Mouse (Mus musculus) embryonic facial prominence, embryonic 12.5 days (tissue): ENCODE data around the gene Jag1. TPM values are rescaled to one million over a fixed set of nuclear protein-coding genes. Genes with fewer than 3 reads are reported as not detected.

Experiments used
- ATAC-seq: fragments of 200-750 bp; cut with Nextera tagmentation; 2 replicates; pipeline ENCODE4 v1.8.0; 2017; ENCODE audit not compliant: insufficient number of reproducible peaks, insufficient read depth, low FRiP score, low TSS enrichment
- H3K27ac ChIP-seq: fragments of 300-500 bp; sonication (generic); 2 replicates; pipeline ENCODE4 v1.5.1; 2016; ENCODE audit warnings: mild to moderate bottlenecking
- H3K27me3 ChIP-seq: fragments of 300-500 bp; sonication (generic); 2 replicates; pipeline ENCODE4 v1.6.1; 2016; ENCODE audit warnings: mild to moderate bottlenecking, moderate library complexity
- H3K36me3 ChIP-seq: fragments of 300-500 bp; sonication (generic); 2 replicates; pipeline ENCODE4 v1.6.1; 2016; ENCODE audit warnings: mild to moderate bottlenecking
- H3K4me1 ChIP-seq: fragments of 300-500 bp; sonication (generic); 2 replicates; pipeline ENCODE4 v1.6.1; 2016
- H3K4me2 ChIP-seq: fragments of 300-500 bp; sonication (generic); replicated peaks from 2 replicates; pipeline ENCODE4 v1.6.1; 2016; ENCODE audit warnings: mild to moderate bottlenecking, moderate library complexity
- H3K4me3 ChIP-seq: fragments of 300-500 bp; sonication (generic); 2 replicates; pipeline ENCODE4 v1.5.1; 2016; ENCODE audit warnings: mild to moderate bottlenecking
- H3K9ac ChIP-seq: fragments of 300-500 bp; sonication (generic); 2 replicates; pipeline ENCODE4 v1.6.1; 2016; ENCODE audit warnings: mild to moderate bottlenecking, moderate library complexity
- H3K9me3 ChIP-seq: fragments of 300-500 bp; sonication (generic); 2 replicates; pipeline ENCODE4 v1.6.1; 2016; ENCODE audit warnings: mild to moderate bottlenecking, moderate library complexity
- WGBS: fragments of 180-500 bp; shearing (Covaris S2); methylation state at CpG from one replicate; pipeline ENCODE4 v1.1.7; 2016; 5-methylcytosine and 5-hydroxymethylcytosine counted together
- polyA plus RNA-seq: library from polyadenylated mRNA; unstranded; fragments of >200 nt; fragmentation: Nextera tagmentation; extraction: Ambion mirVana; gene quantifications from 2 replicates; pipeline ENCODE4 v1.2.1, GENCODE M21; 2016

The Jag1 gene
- 30.3 and 31.9 TPM in 2 replicates for polyA plus RNA-seq

DNA sequence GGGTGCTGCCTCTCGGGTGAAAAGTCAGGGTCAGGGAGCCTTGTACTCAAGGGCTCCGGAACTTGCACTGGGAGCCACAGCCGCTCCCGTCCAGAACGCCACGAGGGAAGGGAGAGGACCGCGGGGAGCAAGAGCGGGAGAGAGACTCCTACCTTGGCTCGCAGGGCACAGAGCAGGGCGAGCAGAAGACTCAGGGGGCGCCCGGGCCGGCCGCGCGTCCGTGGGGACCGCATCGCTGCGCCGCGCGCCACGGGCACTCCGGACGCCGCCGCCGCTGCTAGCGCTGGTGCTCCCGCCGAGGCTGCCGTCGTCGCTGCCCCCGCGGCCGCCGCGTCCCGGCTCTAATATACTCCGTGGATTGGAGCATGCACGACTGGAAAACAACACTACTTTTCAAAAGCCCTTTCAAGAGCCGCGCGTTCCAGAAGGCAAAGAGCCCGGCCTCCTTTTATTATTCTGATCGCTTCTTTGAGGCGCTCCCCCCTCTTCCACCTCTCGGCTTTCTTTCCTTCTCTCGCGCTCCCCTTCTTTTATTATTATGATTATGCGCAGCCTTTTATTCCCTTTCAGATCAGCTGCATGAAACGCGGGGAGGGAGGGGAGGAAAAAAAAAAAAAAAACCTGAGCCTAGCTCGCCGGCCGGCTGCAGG lies at the start of gene Jag1:
Gene Jag1 (minus strand): TSS at position 620 of the 650 bp plus-strand sequence.
- Histone ChIP-seq H3K4me1 (peaks cover 32% of the 10 kb centered on the region), H3K27ac (peak within 1 kb of the TSS; percentile 98), H3K4me3 (peak within 1 kb of the TSS; percentile 69), H3K36me3 (no peaks in the 10 kb centered on the region), H3K9ac (peak within 1 kb of the TSS; percentile 82), H3K4me2 (peak within 1 kb of the TSS; percentile 91), H3K27me3 (peaks cover 3% of the 10 kb centered on the region; the same call in 1 of the 2 replicates), H3K9me3 (no peaks in the 10 kb centered on the region)
- ATAC-seq = no peak
- under 1% methylated on average over 59 of the region's 59 CpGs for WGBS

DNA sequence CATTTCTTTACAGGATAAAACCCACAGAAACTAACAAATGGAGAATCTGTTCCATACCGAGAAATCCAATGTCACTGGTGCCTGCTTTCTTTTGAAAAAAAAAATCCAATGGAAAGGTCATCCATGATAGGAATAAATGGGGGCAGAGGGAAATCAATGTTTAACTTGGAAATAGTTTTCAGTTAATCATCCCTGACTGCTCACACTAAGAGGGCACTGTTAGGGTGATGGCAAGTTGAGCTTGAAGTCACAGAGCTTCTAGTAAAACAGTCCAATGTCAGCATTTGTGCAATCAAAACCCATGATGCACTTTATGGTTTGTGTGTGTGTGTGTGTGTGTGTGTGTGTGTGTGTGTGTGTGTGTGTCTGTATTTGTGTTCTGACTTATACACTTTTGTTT lies 39.6 kb upstream of the Jag1 start:
- no peak for ATAC-seq
- WGBS = 77% methylated on average over 1 of the region's 1 CpGs
- no peak overlapping the region for H3K4me3 ChIP-seq
- H3K9me3 ChIP-seq = no peaks in the 10 kb centered on the region
- no peaks in the 10 kb centered on the region for H3K27me3 ChIP-seq
- H3K4me1 ChIP-seq = no peaks in the 10 kb centered on the region
- H3K9ac ChIP-seq = no peak overlapping the region
- no peaks in the 10 kb centered on the region for H3K36me3 ChIP-seq
- no peak overlapping the region for H3K27ac ChIP-seq
- no peak overlapping the region for H3K4me2 ChIP-seq

DNA sequence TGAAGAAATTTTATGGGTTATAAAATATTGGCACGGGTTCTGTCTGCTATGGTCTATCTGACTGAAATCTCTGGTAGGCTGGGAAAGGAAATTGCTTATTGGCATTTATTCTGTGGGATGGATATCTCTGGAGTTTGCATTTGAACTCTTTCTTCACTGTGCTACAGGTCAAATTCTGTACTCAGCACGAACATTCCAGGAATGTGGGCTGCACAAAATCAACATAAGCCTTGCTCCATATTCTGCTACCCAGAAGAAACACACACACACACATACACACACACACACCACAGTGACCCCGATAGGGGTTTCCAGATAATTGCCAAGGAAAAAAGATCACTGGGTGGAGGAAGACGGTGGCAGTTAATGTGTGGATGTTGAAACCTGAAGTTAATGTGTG lies 37.4 kb upstream of the Jag1 start:
- Histone ChIP-seq H3K9me3 (no peaks in the 10 kb centered on the region), H3K36me3 (no peaks in the 10 kb centered on the region), H3K27ac (no peak overlapping the region), H3K9ac (no peak overlapping the region), H3K27me3 (no peaks in the 10 kb centered on the region), H3K4me1 (no peaks in the 10 kb centered on the region), H3K4me2 (no peak overlapping the region), H3K4me3 (no peak overlapping the region)
- 49% methylated on average over 4 of the region's 4 CpGs for whole genome bisulfite sequencing
- no peak for ATAC-seq

DNA sequence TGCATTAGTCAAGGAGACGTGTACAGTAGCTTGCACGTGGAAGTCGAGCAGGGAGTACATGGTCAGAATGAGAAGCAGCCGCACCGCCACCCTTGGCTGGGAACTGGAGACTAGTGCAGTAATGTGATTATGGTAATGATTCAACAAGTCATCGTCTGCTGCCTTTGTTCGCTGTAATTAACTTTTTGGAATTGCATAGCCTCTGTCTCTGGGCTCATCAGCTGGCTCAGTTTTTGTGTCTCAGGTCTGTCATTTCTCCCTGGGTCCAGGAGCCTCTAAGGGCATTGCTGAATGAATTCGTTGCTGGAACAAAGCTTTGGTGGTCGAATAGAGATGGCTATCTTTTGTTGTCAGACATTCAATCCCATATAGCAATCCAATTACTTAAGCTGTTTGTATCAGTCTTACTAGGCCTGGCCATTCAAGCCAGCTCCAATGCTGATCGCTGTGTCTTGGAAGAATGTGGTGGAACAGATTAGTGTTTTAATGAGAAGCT lies 36.8 kb upstream of the Jag1 start:
- H3K27me3 ChIP-seq = no peaks in the 10 kb centered on the region
- no peak overlapping the region for H3K9ac ChIP-seq
- no peak for ATAC-seq
- H3K4me1 ChIP-seq = no peaks in the 10 kb centered on the region
- H3K4me2 ChIP-seq = no peak overlapping the region
- 53% methylated on average over 10 of the region's 10 CpGs for WGBS
- no peaks in the 10 kb centered on the region for H3K36me3 ChIP-seq
- H3K4me3 ChIP-seq = no peak overlapping the region
- no peak overlapping the region for H3K27ac ChIP-seq
- H3K9me3 ChIP-seq = no peaks in the 10 kb centered on the region

DNA sequence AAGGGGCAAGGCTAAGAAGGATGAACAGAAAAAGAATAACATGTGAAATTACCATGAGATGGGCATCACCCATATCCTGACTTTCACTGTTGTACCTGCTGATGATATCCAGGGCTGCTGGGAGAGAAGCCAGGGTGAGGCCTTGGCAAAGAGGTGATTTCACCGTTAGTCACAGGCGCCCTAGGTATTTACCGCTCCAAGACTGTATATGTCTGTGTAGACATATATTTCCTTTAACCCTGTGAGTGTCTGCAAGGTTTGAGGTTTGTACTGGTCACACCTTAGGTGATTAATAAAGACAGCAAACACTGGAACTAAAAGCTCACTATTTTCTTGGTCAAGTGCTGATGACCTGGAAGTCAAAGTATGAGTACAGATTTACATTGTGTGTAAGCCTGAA lies 34.5 kb upstream of the Jag1 start:
- no peak overlapping the region for H3K9ac ChIP-seq
- 98% methylated on average over 3 of the region's 3 CpGs for WGBS
- no peaks in the 10 kb centered on the region for H3K36me3 ChIP-seq
- H3K4me1 ChIP-seq = no peaks in the 10 kb centered on the region
- no peak overlapping the region for H3K4me3 ChIP-seq
- H3K9me3 ChIP-seq = no peaks in the 10 kb centered on the region
- H3K4me2 ChIP-seq = no peak overlapping the region
- no peak for ATAC-seq
- no peak overlapping the region for H3K27ac ChIP-seq
- H3K27me3 ChIP-seq = no peaks in the 10 kb centered on the region

DNA sequence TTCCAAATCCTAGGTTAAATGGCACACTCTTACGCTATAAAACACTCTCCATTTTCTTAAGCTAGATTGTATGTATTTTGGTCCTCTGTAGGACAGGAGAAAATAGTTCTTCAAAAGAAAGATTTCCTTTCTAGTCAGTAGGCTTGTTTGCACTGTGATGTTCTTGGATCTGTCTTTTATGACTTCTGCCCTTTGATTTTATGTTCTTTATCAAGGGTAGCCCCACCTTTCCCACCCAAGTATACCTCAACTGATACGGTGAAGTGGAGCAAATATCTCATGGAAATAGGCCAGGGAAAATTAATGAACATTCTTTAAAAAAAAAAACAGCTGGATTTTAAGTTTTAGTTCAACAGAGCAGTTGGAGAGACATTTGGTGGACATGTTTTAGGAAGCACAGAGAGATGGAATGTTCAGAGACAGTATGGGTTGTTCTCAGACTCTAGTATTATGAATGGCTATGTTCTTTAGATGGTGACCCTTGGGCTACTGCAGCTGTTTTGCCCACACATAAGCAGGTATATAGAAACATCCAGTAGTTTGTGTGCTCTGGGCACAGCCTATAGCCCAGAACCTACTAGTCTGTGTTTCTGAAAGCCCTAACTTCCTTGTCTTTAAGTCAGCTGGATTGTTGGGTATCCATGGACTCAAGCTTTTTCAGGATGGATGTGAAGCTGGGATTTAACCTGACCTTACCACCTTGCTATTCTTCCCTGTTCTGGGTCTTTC lies 30.7 kb upstream of the Jag1 start:
- WGBS = 88% methylated on average over 2 of the region's 2 CpGs
- Histone ChIP-seq H3K9ac (no peak overlapping the region), H3K4me1 (no peaks in the 10 kb centered on the region), H3K4me2 (no peak overlapping the region), H3K27ac (no peak overlapping the region), H3K4me3 (no peak overlapping the region), H3K27me3 (no peaks in the 10 kb centered on the region), H3K9me3 (no peaks in the 10 kb centered on the region), H3K36me3 (no peaks in the 10 kb centered on the region)
- ATAC-seq = no peak

DNA sequence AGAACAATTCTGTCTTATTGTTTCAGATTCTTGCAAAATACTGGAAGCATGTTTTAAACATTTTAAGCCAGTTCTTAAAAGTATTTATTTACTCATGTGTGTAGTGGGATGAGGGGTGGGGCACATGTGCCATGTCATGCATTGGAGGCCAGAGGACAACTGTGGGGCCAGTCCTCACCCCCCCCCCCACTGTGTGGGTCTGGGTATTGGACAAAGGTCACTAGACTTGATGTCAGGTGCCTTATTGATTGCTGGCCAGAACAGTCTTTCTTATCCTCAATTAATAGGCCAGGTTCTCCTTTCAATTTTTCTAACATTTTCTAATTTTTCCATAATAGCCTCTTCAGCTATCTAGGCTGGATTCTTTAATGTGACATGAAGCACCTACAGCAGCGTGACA lies 21.6 kb upstream of the Jag1 start:
- peaks cover 12% of the 10 kb centered on the region for H3K4me1 ChIP-seq
- no peaks in the 10 kb centered on the region for H3K27me3 ChIP-seq
- H3K9me3 ChIP-seq = no peaks in the 10 kb centered on the region
- 83% methylated on average over 1 of the region's 1 CpGs for WGBS
- H3K27ac ChIP-seq = no peak overlapping the region
- no peaks in the 10 kb centered on the region for H3K36me3 ChIP-seq
- H3K4me2 ChIP-seq = no peak overlapping the region
- ATAC-seq = no peak
- no peak overlapping the region for H3K4me3 ChIP-seq
- H3K9ac ChIP-seq = no peak overlapping the region

DNA sequence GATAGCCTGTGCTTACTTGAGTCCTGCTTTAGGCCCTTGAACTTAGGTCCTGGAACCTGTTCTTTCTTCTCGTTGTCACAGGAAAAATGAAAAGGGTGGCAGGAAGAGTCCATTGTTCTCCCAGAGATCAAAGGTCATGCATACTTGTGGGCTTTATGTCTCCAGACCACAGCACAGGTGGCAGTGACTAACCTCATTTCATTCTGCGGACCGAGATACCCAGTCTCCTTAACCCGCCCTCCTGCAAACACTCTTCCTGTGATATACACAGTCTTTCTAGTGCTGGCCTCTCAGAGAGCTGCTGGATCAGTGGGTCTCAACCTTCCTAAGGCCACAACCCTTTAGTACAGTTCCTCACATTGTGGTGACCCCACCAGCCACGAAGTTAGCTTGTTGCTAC lies 17.6 kb upstream of the Jag1 start:
- Histone ChIP-seq H3K27ac (no peak overlapping the region), H3K36me3 (no peaks in the 10 kb centered on the region), H3K9ac (no peak overlapping the region), H3K9me3 (no peaks in the 10 kb centered on the region), H3K27me3 (no peaks in the 10 kb centered on the region), H3K4me2 (no peak overlapping the region), H3K4me1 (peaks cover 12% of the 10 kb centered on the region), H3K4me3 (no peak overlapping the region)
- ATAC-seq = no peak
- 79% methylated on average over 5 of the region's 5 CpGs for WGBS

DNA sequence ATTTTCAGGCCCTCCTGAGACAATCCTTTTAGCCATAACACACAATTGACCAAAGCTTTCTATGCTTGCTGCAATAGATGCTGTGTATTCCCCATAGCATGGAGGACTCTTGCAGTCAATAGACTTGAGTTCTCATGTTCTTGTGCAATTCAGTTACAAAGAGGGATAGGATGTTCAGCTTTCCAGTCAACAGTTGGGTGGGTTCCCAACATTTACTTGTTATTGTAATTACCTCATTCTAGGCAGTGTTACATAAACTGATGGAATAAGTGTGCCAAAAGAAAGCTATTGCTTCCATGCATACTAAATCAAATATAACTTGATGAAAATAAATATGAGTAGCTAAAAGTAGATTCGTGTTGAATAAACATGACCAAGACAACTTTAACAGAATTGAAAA lies 8.4 kb upstream of the Jag1 start:
- 0 out of 2 replicates have a peak, but pooled peaks cover 7% of the 10 kb centered on the region for H3K9me3 ChIP-seq
- H3K9ac ChIP-seq = no peak overlapping the region
- no peak overlapping the region for H3K4me3 ChIP-seq
- no peaks in the 10 kb centered on the region for H3K4me1 ChIP-seq
- H3K27ac ChIP-seq = no peak overlapping the region
- H3K27me3 ChIP-seq = no peaks in the 10 kb centered on the region; the same call in 1 of the 2 replicates
- no peaks in the 10 kb centered on the region for H3K36me3 ChIP-seq
- 83% methylated on average over 1 of the region's 1 CpGs for WGBS
- H3K4me2 ChIP-seq = no peak overlapping the region
- ATAC-seq = no peak

DNA sequence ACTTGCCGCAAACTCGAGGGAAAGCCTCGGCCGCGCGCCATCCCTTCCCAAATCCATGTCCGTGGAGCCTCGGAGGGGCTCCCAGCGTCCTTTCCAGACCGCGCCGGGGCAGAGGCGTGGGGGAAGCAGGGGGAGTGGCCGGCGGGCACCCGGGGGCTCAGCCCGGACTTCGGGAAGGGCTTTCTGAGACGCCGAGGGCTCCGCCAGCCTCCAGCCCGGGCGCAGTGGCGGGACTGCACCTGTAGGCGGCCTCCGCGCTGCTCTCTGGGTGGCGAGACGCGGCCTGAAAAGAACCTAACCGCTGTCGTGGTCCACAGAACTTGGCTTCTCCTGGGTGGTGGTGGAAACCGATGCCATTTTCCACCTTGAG lies 862 bp upstream of the Jag1 start:
- Histone ChIP-seq H3K27me3 (peaks cover 3% of the 10 kb centered on the region; the same call in 1 of the 2 replicates), H3K36me3 (no peaks in the 10 kb centered on the region), H3K4me3 (peak overlapping the region; percentile 69), H3K9ac (peak overlapping the region; percentile 82), H3K4me1 (peaks cover 23% of the 10 kb centered on the region), H3K27ac (peak overlapping the region; percentile 98), H3K4me2 (peak overlapping the region; percentile 91), H3K9me3 (no peaks in the 10 kb centered on the region)
- under 1% methylated on average over 33 of the region's 33 CpGs for WGBS
- peak; percentile 68 for ATAC-seq

DNA sequence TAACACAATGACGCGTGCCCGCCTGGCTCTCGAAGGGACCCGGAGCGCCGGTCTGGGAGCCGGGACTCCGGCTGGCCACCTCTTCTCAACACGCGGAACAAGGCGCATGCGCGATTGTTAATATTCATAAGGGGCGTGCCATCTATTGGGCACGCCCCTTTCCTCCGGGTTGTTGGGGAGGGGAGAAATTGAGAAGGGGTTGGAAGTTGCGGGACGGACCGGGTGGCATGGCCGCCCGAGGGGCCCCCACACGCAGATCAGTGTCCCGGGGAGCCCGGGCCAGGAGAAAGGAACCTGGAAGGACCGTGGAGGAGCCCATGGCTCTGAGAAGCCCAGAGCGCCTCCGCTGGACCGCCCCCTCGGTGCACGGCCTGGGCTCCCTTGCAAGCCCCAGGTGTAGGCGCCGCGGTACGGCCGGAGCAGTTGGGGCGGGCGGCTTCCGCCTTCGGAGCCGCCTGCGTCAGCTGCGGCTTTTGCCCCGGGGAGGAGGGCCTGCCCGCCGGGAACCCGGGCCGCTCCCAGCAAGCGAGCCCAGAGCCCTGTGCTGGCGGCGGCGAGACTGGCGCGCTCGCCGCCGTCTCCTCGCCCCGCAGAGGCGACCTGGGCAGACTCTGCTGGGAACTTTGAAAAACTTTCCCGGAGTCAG lies 354 bp upstream of the Jag1 start:
- H3K4me1 ChIP-seq = peaks cover 25% of the 10 kb centered on the region
- no peaks in the 10 kb centered on the region for H3K36me3 ChIP-seq
- peaks cover 3% of the 10 kb centered on the region; the same call in 1 of the 2 replicates for H3K27me3 ChIP-seq
- no peaks in the 10 kb centered on the region for H3K9me3 ChIP-seq
- under 1% methylated on average over 60 of the region's 61 CpGs for WGBS
- peak overlapping the region; percentile 82 for H3K9ac ChIP-seq
- ATAC-seq = peak; percentile 78
- peak overlapping the region; percentile 98 for H3K27ac ChIP-seq
- H3K4me3 ChIP-seq = peak overlapping the region; percentile 69
- H3K4me2 ChIP-seq = peak overlapping the region; percentile 91
